Mouse (Mus musculus) E14TG2a.4 (cell line): ENCODE measurements at regions not wholly inside any gene's neighbourhood (a gene's known extent, or its start where the extent isn't known, plus 50 kb on each side); places are given as distances from the start of the nearest gene placed in this dataset.

Source experiments
- H3K27me3 ChIP-seq: 2 replicates; pipeline ENCODE4 v1.6.1; 2014; ENCODE audit warnings: low read length, control low read depth; ENCODE audit not compliant: insufficient read depth
- H3K36me3 ChIP-seq: 2 replicates; pipeline ENCODE4 v1.6.1; 2014; ENCODE audit warnings: low read length, control low read depth; ENCODE audit not compliant: insufficient read depth
- H3K4me1 ChIP-seq: replicated peaks from 2 replicates; pipeline ENCODE4 v1.6.1; 2014; ENCODE audit warnings: low read depth, low read length, control low read depth
- H3K4me3 ChIP-seq: replicated peaks from 2 replicates; pipeline ENCODE4 v1.5.1; 2014; ENCODE audit warnings: mild to moderate bottlenecking, low read length
- H3K9me3 ChIP-seq: 2 replicates; pipeline ENCODE4 v1.6.1; 2014; ENCODE audit warnings: low read length, control low read depth
- CTCF ChIP-seq: conservative IDR thresholded peaks from 2 replicates; pipeline ENCODE4 v1.5.1; 2014; ENCODE audit warnings: low read length
- NANOG ChIP-seq: IDR thresholded peaks from 2 replicates; pipeline ENCODE4 v1.6.1; 2014; ENCODE audit warnings: borderline replicate concordance, low read length, mixed read lengths
- POU5F1 ChIP-seq: IDR thresholded peaks from 2 replicates; pipeline ENCODE4 v1.6.1; 2014; ENCODE audit warnings: low read length, borderline replicate concordance

- Histone ChIP-seq H3K27me3 (no peaks in the 10 kb centered on the region), H3K4me3 (no peak overlapping the region), H3K9me3 (peaks cover 16% of the 10 kb centered on the region), H3K4me1 (no peaks in the 10 kb centered on the region), H3K36me3 (no peaks in the 10 kb centered on the region)
- TF ChIP-seq CTCF (no peak), NANOG (no peak), POU5F1 (no peak)
Measured at GRCm38 (mm10) chr9:5761215-5761614, 407.2 kb upstream of the Pdgfd start.

DNA sequence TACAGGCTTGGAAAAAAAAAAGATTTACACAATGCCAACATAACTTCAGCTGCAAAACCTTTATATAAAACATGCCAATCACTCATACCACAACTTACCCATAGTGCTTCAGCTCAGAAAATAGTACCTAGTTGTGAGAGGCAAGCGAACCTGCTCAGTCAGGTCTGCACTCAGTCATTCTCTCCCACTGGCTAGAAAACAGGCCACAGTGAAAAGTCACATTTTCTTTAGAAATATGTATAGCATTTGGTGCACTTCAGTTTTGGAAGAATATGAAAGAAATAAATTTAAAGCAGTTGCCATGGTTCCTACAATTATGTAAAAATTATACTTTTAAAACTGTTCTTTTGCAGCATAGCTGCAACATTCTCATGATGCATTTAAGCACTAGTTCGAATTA lies 398.5 kb upstream of the Pdgfd start:
- Histone ChIP-seq H3K4me1 (no peaks in the 10 kb centered on the region), H3K27me3 (no peaks in the 10 kb centered on the region), H3K9me3 (peaks cover 56% of the 10 kb centered on the region), H3K4me3 (no peak overlapping the region), H3K36me3 (no peaks in the 10 kb centered on the region)
- TF ChIP-seq CTCF (no peak), NANOG (no peak), POU5F1 (no peak)

GRCm38 (mm10) chr9:5771158-5771557 lies 397.2 kb upstream of the Pdgfd start:
- Histone ChIP-seq H3K4me1 (no peaks in the 10 kb centered on the region), H3K4me3 (no peak overlapping the region), H3K9me3 (peaks cover 52% of the 10 kb centered on the region), H3K27me3 (no peaks in the 10 kb centered on the region), H3K36me3 (no peaks in the 10 kb centered on the region)
- TF ChIP-seq POU5F1 (no peak), NANOG (no peak), CTCF (no peak)
